24 mouse cellular contexts compared by ENCODE assay signal in the genomic region with DNA sequence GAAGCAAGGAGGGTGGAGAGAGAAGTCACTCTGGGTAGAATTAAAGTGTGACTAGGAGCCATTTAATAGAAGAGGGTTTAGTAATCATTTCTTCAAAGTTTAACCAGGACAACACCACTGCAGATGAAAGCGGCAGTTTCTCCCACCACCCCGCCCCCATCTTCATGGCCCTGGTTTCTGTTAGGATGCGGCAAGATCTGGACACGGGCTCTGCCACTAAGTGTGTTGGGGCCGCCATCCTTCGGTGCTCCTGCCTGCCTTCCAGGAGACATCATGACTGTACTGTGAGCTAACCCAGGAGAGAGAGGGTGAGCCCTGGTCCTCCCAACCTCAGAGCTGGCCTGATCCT. TPM values are rescaled to one million over a fixed set of nuclear protein-coding genes. Genes with fewer than 3 reads are reported as not detected.
DNase-seq lines count a peak whose midpoint lies in the region; ATAC-seq lines count a peak whose summit lies in the region.
"Had no signal": no experiment of that assay in that cellular context is flagged by ENCODE, and none has a peak within 500 bp of the region (broad histone marks: within the 10 kb centered on the region; RNA-seq: fewer than 3 reads in every experiment).

No protein-coding gene starts in this region.

- H3K4me2 ChIP-seq in midbrain, embryonic 11.5 days = no peak overlapping the region
- H3K4me2 ChIP-seq: forebrain, embryonic 12.5 days; hindbrain, embryonic 15.5 days; limb, embryonic 13.5 days; neural tube, embryonic 13.5 days had no signal

- no peak overlapping the region for H3K4me3 ChIP-seq in midbrain, embryonic 11.5 days (ENCODE audit: low read depth, low read length)
- H3K4me3 ChIP-seq: embryonic facial prominence, embryonic 10.5 days; forebrain, embryonic 12.5 days; heart, adult 2 months; hindbrain, embryonic 15.5 days; limb, embryonic 13.5 days; neural tube, embryonic 13.5 days had no signal

- H3K9ac ChIP-seq in midbrain, embryonic 11.5 days (ENCODE audit: low read length) = no peak overlapping the region
- H3K9ac ChIP-seq: hindbrain, embryonic 15.5 days; limb, embryonic 13.5 days; liver, embryonic 14.5 days; neural tube, embryonic 13.5 days had no signal

- H3K36me3 ChIP-seq in midbrain, embryonic 11.5 days (ENCODE audit: control insufficient read depth, insufficient read depth, low read length) = no peaks in the 10 kb centered on the region
- H3K36me3 ChIP-seq: embryonic facial prominence, embryonic 10.5 days; forebrain, embryonic 12.5 days; G1E; hindbrain, embryonic 15.5 days; limb, embryonic 13.5 days; neural tube, embryonic 13.5 days had no signal

- WGBS in midbrain, embryonic 11.5 days = 90% methylated on average over 6 of the region's 6 CpGs

- H3K9me3 ChIP-seq in midbrain, embryonic 11.5 days (ENCODE audit: control insufficient read depth, low read length) = no peaks in the 10 kb centered on the region
- H3K9me3 ChIP-seq: embryonic facial prominence, embryonic 10.5 days; forebrain, embryonic 12.5 days; G1E; hindbrain, embryonic 15.5 days; neural tube, embryonic 13.5 days had no signal

- no peaks in the 10 kb centered on the region for H3K27me3 ChIP-seq in midbrain, embryonic 11.5 days (ENCODE audit: control insufficient read depth, insufficient read depth, low read length)
- H3K27me3 ChIP-seq: hindbrain, embryonic 15.5 days; neural tube, embryonic 13.5 days had no signal

- DNase-seq in cerebellum, adult 11-12 months = peak; percentile 26
- peak; percentile 3 for DNase-seq in layer of hippocampus, adult 11-12 months (ENCODE audit: low spot score)
- no peak for DNase-seq in layer of hippocampus, adult 9-11 months
- peak; percentile 81 for DNase-seq in kidney, adult 9 months
- peak; percentile 66 to 83 for DNase-seq in kidney, postnatal 25 days
- no peak for DNase-seq in midbrain, embryonic 11.5 days (ENCODE audit: low spot score, missing footprints)
- no peak for DNase-seq in thymus, postnatal 0 days (ENCODE audit: low spot score)
- DNase-seq: heart, adult 2 months; heart, postnatal 36 days; midbrain, embryonic 14.5 days; spleen, adult 18-20 months; thymus, postnatal 4 days had no signal

- no peak for ATAC-seq in cerebellum, adult (ENCODE audit: insufficient number of reproducible peaks, low FRiP score, low TSS enrichment)
- ATAC-seq in midbrain, embryonic 11.5 days (ENCODE audit: low FRiP score) = no peak
- ATAC-seq: activated CD4-positive, CD25-positive, alpha-beta regulatory T cell, adult 4 months; intestine, postnatal 0 days had no signal

- H3K27ac ChIP-seq in midbrain, embryonic 11.5 days (ENCODE audit: low read depth, low read length) = no peak overlapping the region
- H3K27ac ChIP-seq: embryonic facial prominence, embryonic 10.5 days; forebrain, embryonic 12.5 days; heart, adult 2 months; hindbrain, embryonic 15.5 days; limb, embryonic 13.5 days; liver, embryonic 14.5 days; neural tube, embryonic 13.5 days had no signal

- H3K4me1 ChIP-seq in midbrain, embryonic 11.5 days (ENCODE audit: control insufficient read depth, insufficient read depth, low read length) = no peaks in the 10 kb centered on the region
- H3K4me1 ChIP-seq: hindbrain, embryonic 15.5 days; limb, embryonic 13.5 days; neural tube, embryonic 13.5 days had no signal

RNA-seq across cellular contexts. Expression of a gene that starts 0.2 kb away (rescaled TPM):
- not detected in 2 replicates for polyA plus RNA-seq in midbrain, embryonic 11.5 days (2014; fragmentation: Nextera tagmentation; extraction: Ambion mirVana)
- polyA plus RNA-seq in thymus, postnatal 0 days (2015; fragmentation: Nextera tagmentation; extraction: Ambion mirVana) = not detected in 2 replicates
- polyA plus RNA-seq: activated CD4-positive, CD25-positive, alpha-beta regulatory T cell, adult 4 months; embryonic facial prominence, embryonic 10.5 days; forebrain, embryonic 12.5 days; G1E; heart, adult 2 months; heart, embryonic 14.5 days; hindbrain, embryonic 15.5 days; intestine, postnatal 0 days; limb, embryonic 13.5 days; liver, embryonic 14.5 days; lung, embryonic 16.5 days; midbrain, embryonic 14.5 days; neural tube, embryonic 13.5 days had no signal

Comparison
In these comparisons a context has a peak if more than half of its experiments do, and no peak if none do; other contexts are left out.
1. DNase-seq: peak in cerebellum, adult 11-12 months (single experiment), layer of hippocampus, adult 11-12 months (single experiment), kidney, adult 9 months (single experiment) and kidney, postnatal 25 days (2 of 2); none in layer of hippocampus, adult 9-11 months (single experiment), midbrain, embryonic 11.5 days (single experiment) and thymus, postnatal 0 days (single experiment).